Mouse (Mus musculus) kidney, postnatal 0 days (tissue): ENCODE data around the gene Usp37. TPM values are rescaled to one million over a fixed set of nuclear protein-coding genes. Genes with fewer than 3 reads are reported as not detected.
A peak's percentile ranks its signal among the peaks of the same experiment; 100 is the strongest.

Source experiments
- ATAC-seq: fragments of 200-750 bp; cut with Nextera tagmentation; replicated peaks from 2 replicates; pipeline ENCODE4 v1.8.0; 2017; ENCODE audit warnings: low read depth, moderate number of reproducible peaks, moderate TSS enrichment, moderate library complexity; ENCODE audit not compliant: low FRiP score
- DNase-seq: peaks from one replicate; pipeline ENCODE4 v3.0.0-alpha.2; 2016; ENCODE audit warnings: low spot score
- H3K27ac ChIP-seq: fragments of 300-500 bp; sonication (generic); 2 replicates; pipeline ENCODE4 v1.5.1; 2014; ENCODE audit warnings: mild to moderate bottlenecking
- H3K27me3 ChIP-seq: fragments of 300-500 bp; sonication (generic); 2 replicates; pipeline ENCODE4 v1.6.1; 2014; ENCODE audit warnings: low read length, mixed read lengths; ENCODE audit not compliant: insufficient read depth
- H3K36me3 ChIP-seq: fragments of 300-500 bp; sonication (generic); 2 replicates; pipeline ENCODE4 v1.6.1; 2014; ENCODE audit warnings: low read length, mixed read lengths; ENCODE audit not compliant: insufficient read depth
- H3K4me1 ChIP-seq: fragments of 300-500 bp; sonication (generic); replicated peaks from 2 replicates; pipeline ENCODE4 v1.6.1; 2014; ENCODE audit warnings: antibody characterized with exemption, low read length, mixed read lengths; ENCODE audit not compliant: insufficient read depth
- H3K4me2 ChIP-seq: fragments of 300-500 bp; sonication (generic); 2 replicates; pipeline ENCODE4 v1.6.1; 2014; ENCODE audit warnings: mild to moderate bottlenecking, low read length, moderate library complexity, mixed read lengths
- H3K4me3 ChIP-seq: fragments of 300-500 bp; sonication (generic); replicated peaks from 2 replicates; pipeline ENCODE4 v1.5.1; 2014; ENCODE audit warnings: low read depth, low read length
- H3K9ac ChIP-seq: fragments of 300-500 bp; sonication (generic); 2 replicates; pipeline ENCODE4 v1.6.1; 2014; ENCODE audit warnings: low read depth, low read length
- H3K9me3 ChIP-seq: fragments of 300-500 bp; sonication (generic); replicated peaks from 2 replicates; pipeline ENCODE4 v1.6.1; 2016; ENCODE audit warnings: low read length, inconsistent platforms, mixed read lengths
- CTCF ChIP-seq: IDR thresholded peaks from 2 replicates; pipeline ENCODE4 v1.5.1; 2016; ENCODE audit warnings: antibody characterized with exemption, low read depth, mild to moderate bottlenecking, moderate library complexity
- WGBS: fragments of 180-500 bp; shearing (Covaris S2); extraction: QIAGEN DNeasy Blood & Tissue Kit; methylation state at CpG from one replicate; pipeline ENCODE4 v1.1.7; 2014; 5-methylcytosine and 5-hydroxymethylcytosine counted together
- polyA plus RNA-seq: library from polyadenylated mRNA; unstranded; fragments of >200 nt; fragmentation: Nextera tagmentation; extraction: Ambion mirVana; gene quantifications from 2 replicates; pipeline ENCODE4 v1.2.1, GENCODE M21; 2015

The Usp37 gene
- polyA plus RNA-seq, 1 experiment from 2014 or later = 17.4 TPM

GRCm38 (mm10) chr1:74425845-74426244 is 118.2 kb downstream of the Usp37 start:
- 61% methylated on average over 7 of the region's 7 CpGs for WGBS
- no peaks in the 10 kb centered on the region for H3K4me1 ChIP-seq
- TF ChIP-seq CTCF = no peak
- H3K9ac ChIP-seq = no peak overlapping the region
- no peak for DNase-seq
- no peak overlapping the region for H3K4me3 ChIP-seq
- no peak for ATAC-seq
- H3K9me3 ChIP-seq = no peaks in the 10 kb centered on the region
- no peaks in the 10 kb centered on the region for H3K36me3 ChIP-seq
- no peak overlapping the region for H3K27ac ChIP-seq
- no peak overlapping the region for H3K4me2 ChIP-seq
- no peaks in the 10 kb centered on the region for H3K27me3 ChIP-seq

DNA sequence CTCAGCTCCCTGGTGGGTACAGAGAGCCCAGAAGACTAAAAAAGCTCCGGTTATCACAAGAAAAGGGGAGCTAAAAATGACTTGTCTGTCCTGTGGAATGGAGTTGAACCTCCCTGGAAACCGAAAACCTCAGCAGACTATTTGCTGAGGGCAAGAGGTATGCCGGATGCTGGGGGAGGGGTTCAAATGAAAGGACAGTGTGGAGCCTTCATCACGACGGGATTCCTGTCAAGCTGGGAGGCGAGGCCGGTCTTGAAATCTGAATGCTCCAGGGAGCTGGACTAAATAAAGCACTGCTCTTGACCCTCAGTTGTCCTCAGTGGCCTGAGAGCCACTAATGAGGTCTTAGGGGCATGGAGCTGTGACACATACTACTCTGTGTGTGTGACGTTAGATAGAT is 120.9 kb downstream of the Usp37 start:
- H3K4me1 ChIP-seq = peaks cover 4% of the 10 kb centered on the region; the same call in 1 of the 2 replicates
- DNase-seq = no peak
- 23% methylated on average over 8 of the region's 8 CpGs for WGBS

GRCm38 (mm10) chr1:74419440-74419794 is 124.7 kb downstream of the Usp37 start:
- 42% methylated on average over 9 of the region's 9 CpGs for WGBS
- ATAC-seq = no peak
- no peak overlapping the region for H3K9ac ChIP-seq

More for the DNA sequence above, 120.9 kb downstream of the Usp37 start:
- H3K27ac ChIP-seq = no peak overlapping the region
- H3K27me3 ChIP-seq = no peaks in the 10 kb centered on the region
- no peaks in the 10 kb centered on the region for H3K36me3 ChIP-seq
- no peak overlapping the region for H3K9ac ChIP-seq
- TF ChIP-seq CTCF = no peak
- H3K4me2 ChIP-seq = no peak overlapping the region
- H3K9me3 ChIP-seq = no peaks in the 10 kb centered on the region
- no peak for ATAC-seq
- H3K4me3 ChIP-seq = no peak overlapping the region

GRCm38 (mm10) chr1:74418747-74419439 is 125.2 kb downstream of the Usp37 start:
- no peaks in the 10 kb centered on the region for H3K27me3 ChIP-seq
- H3K4me2 ChIP-seq = no peak overlapping the region
- DNase-seq = no peak
- no peak overlapping the region for H3K9ac ChIP-seq
- WGBS = 60% methylated on average over 17 of the region's 17 CpGs
- H3K4me3 ChIP-seq = no peak overlapping the region
- H3K4me1 ChIP-seq = peaks cover 4% of the 10 kb centered on the region; the same call in 1 of the 2 replicates
- H3K27ac ChIP-seq = 0 out of 2 replicates have a peak overlapping the region, but pooled peaks have one; percentile 26
- H3K36me3 ChIP-seq = no peaks in the 10 kb centered on the region
- no peaks in the 10 kb centered on the region for H3K9me3 ChIP-seq
- ATAC-seq = no peak
- TF ChIP-seq CTCF = no peak

More at GRCm38 (mm10) chr1:74419440-74419794, 124.7 kb downstream of the Usp37 start:
- Histone ChIP-seq H3K27ac (0 out of 2 replicates have a peak overlapping the region, but pooled peaks have one; percentile 26), H3K4me1 (peaks cover 4% of the 10 kb centered on the region; the same call in 1 of the 2 replicates), H3K36me3 (no peaks in the 10 kb centered on the region), H3K4me2 (no peak overlapping the region), H3K9me3 (no peaks in the 10 kb centered on the region), H3K27me3 (no peaks in the 10 kb centered on the region), H3K4me3 (no peak overlapping the region)
- TF ChIP-seq CTCF = no peak
- DNase-seq = no peak

DNA sequence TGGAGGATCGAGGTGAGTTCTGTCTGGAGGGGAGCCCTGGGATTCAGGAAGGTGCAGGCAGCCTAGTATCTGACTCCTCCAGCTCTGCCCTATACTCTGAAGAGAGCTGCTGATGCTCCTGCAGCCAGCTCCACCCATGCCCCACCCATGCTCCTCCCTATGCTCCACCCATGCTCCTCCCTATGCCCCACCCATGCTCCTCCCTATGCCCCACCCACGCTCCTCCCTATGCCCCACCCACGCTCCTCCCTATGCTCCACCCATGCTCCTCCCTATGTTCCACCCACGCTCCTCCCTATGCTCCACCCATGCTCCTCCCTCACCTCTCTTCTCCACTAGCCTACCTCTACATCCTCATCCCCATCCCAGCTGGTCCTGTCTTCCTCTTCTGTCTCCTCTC is 128.9 kb downstream of the Usp37 start:
- H3K9ac ChIP-seq = no peak overlapping the region
- H3K27me3 ChIP-seq = no peaks in the 10 kb centered on the region
- DNase-seq (peak; percentile 62), ATAC-seq (peak; percentile 59)
- WGBS = 44% methylated on average over 3 of the region's 4 CpGs
- H3K4me1 ChIP-seq = peaks cover 4% of the 10 kb centered on the region; the same call in 1 of the 2 replicates
- no peaks in the 10 kb centered on the region for H3K9me3 ChIP-seq
- H3K4me3 ChIP-seq = no peak overlapping the region
- H3K27ac ChIP-seq = no peak overlapping the region
- H3K36me3 ChIP-seq = no peaks in the 10 kb centered on the region
- TF ChIP-seq CTCF = no peak
- no peak overlapping the region for H3K4me2 ChIP-seq

GRCm38 (mm10) chr1:74412711-74413110 is 131.4 kb downstream of the Usp37 start:
- WGBS = 84% methylated on average over 8 of the region's 8 CpGs
- no peak overlapping the region for H3K27ac ChIP-seq
- H3K4me2 ChIP-seq = no peak overlapping the region
- ATAC-seq (no peak), DNase-seq (no peak)
- H3K9me3 ChIP-seq = no peaks in the 10 kb centered on the region
- no peaks in the 10 kb centered on the region for H3K27me3 ChIP-seq
- H3K9ac ChIP-seq = no peak overlapping the region
- no peaks in the 10 kb centered on the region for H3K4me1 ChIP-seq
- TF ChIP-seq CTCF = no peak
- no peak overlapping the region for H3K4me3 ChIP-seq
- no peaks in the 10 kb centered on the region for H3K36me3 ChIP-seq
